Mouse (Mus musculus): ENCODE measurements around the gene Nmnat3. TPM values are rescaled to one million over a fixed set of nuclear protein-coding genes. Genes with fewer than 3 reads are reported as not detected.

The Nmnat3 gene
- total and polyA plus RNA-seq, 3 experiments = 8.1 to 9.3 (median 9.2) TPM

DNA sequence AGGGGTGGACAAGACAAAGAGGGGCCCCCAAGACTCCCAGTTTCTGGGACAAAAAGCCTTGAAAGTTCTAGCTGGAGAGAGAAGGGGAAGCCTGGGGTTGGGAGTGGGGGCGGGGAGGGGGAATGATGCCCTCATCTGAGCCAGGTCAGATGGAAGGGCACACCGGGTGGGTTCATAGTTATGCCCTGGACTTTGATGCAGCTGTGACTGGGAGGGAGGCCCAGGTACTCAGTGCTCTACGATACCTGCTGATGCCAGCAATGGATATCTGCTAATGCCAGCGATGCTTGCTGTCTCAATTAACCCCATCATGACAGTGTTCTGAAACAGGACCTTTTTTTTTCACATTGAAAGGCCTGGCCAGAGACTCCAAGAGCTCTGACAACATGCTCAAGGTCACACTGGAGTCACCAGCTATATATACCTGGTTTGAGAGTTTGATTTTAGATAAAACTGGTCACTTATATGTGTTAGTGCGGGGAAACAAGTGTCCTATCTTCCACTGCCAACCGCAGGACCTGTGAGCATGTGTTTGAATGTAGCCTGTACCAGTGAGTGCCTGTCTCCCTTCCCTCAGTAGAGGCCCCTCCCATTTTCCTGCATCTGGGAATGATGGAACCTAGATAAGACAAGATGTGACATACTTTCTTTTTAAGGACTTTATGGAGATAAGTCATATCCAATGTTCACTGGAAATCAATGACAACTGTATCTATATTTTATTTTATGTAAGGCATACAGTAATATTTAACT lies 25.6 kb downstream of the Nmnat3 start:
- TF ChIP-seq TBP (conservative IDR thresholded peaks at IDR 0.05; ENCODE audit: low read depth, low read length) (no peak), PAX5 (IDR thresholded peaks at IDR 0.05; ENCODE audit: low read length) (no peak), MXI1 (IDR thresholded peaks at IDR 0.05; ENCODE audit: low read depth, low read length) (no peak), KAT2A (IDR thresholded peaks at IDR 0.05; ENCODE audit: insufficient replicate concordance, low read length) (no peak)
- Histone ChIP-seq H3K27ac (ENCODE audit: insufficient read depth, low read depth) (no peak overlapping the region), H3K79me2 (replicated peaks; ENCODE audit: control insufficient read depth, extremely low read depth, insufficient read depth, poor library complexity, severe bottlenecking) (no peaks in the 10 kb centered on the region), H3K9ac (ENCODE audit: insufficient read depth, low read depth) (no peak overlapping the region), H3K27me3 (replicated peaks) (no peaks in the 10 kb centered on the region), H3K4me3 (replicated peaks in 1 of 3; ENCODE audit: low read depth in 2 of 3, low read length in 2 of 3, poor library complexity in 1 of 3) (no peak overlapping the region), H3K4me1 (ENCODE audit: control insufficient read depth in 1 of 2, insufficient read depth in 2 of 2) (no peaks in the 10 kb centered on the region), H3K9me3 (replicated peaks; ENCODE audit: low read length) (peaks cover 2% of the 10 kb centered on the region), H3K36me3 (replicated peaks in 1 of 2; ENCODE audit: control insufficient read depth in 1 of 2, insufficient read depth in 1 of 2, low read length in 1 of 2) (peaks cover 7 to 82% of the 10 kb centered on the region in 2 experiments), H3K4me2 (ENCODE audit: insufficient read depth, low read depth, poor library complexity, severe bottlenecking) (no peak overlapping the region)
- dilution Hi-C loops (cut with MboI; ENCODE audit: extremely low pct_ligation_motif_present, extremely low pct_unique_long_range_greater_than_20kb, low sequenced_read_pairs) (no loop called here), in situ Hi-C loops (cut with MboI; ENCODE audit: low pct_ligation_motif_present, low pct_unique_long_range_greater_than_20kb, low sequenced_read_pairs) (no loop called here)
- no peak for DNase-seq (ENCODE audit: extremely low read depth)

DNA sequence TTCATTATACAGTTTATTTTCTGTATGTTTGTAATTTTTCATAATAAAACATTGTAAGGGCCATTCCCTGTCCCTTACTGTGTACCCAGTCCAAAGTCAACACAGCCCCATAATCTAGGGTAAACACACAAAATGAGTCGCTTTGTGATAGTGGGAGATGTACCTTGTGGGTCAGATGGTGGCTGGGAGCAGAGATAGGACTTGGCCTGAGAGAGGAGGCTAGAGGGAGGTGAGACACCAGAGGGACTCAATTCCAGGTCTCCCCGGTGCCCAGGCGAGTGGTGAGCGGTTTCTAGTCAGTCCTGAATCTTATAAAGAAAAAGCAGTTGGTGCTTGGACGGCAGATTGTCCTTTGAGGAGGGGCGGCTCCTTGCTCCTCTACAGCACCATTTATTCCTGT lies 26.4 kb downstream of the Nmnat3 start:
- H3K9me3 ChIP-seq (replicated peaks; ENCODE audit: low read length) = peaks cover 2% of the 10 kb centered on the region
- no peak overlapping the region for H3K4me2 ChIP-seq (ENCODE audit: insufficient read depth, low read depth, poor library complexity, severe bottlenecking)
- no peak overlapping the region for H3K9ac ChIP-seq (ENCODE audit: insufficient read depth, low read depth)
- H3K36me3 ChIP-seq (replicated peaks in 1 of 2; ENCODE audit: control insufficient read depth in 1 of 2, insufficient read depth in 1 of 2, low read length in 1 of 2) = peaks cover 7 to 80% of the 10 kb centered on the region in 2 experiments
- in situ Hi-C loops (cut with MboI; ENCODE audit: low pct_ligation_motif_present, low pct_unique_long_range_greater_than_20kb, low sequenced_read_pairs) = no loop called here
- no peaks in the 10 kb centered on the region for H3K79me2 ChIP-seq (replicated peaks; ENCODE audit: control insufficient read depth, extremely low read depth, insufficient read depth, poor library complexity, severe bottlenecking)
- no peak overlapping the region for H3K4me3 ChIP-seq (replicated peaks in 1 of 3; ENCODE audit: low read depth in 2 of 3, low read length in 2 of 3, poor library complexity in 1 of 3)
- dilution Hi-C loops (cut with MboI; ENCODE audit: extremely low pct_ligation_motif_present, extremely low pct_unique_long_range_greater_than_20kb, low sequenced_read_pairs) = no loop called here
- TF ChIP-seq SIN3A (IDR thresholded peaks at IDR 0.05; ENCODE audit: low read length) (no peak), HCFC1 (IDR thresholded peaks at IDR 0.05; ENCODE audit: low read depth, low read length) (no peak), MAZ (IDR thresholded peaks at IDR 0.05; ENCODE audit: low read depth, low read length) (no peak), NELFE (IDR thresholded peaks at IDR 0.05; ENCODE audit: low read depth, low read length) (no peak), NRF1 (IDR thresholded peaks at IDR 0.05; ENCODE audit: low read depth, low read length) (no peak), ELF1 (IDR thresholded peaks at IDR 0.05; ENCODE audit: low read depth, low read length) (no peak), USF1 (IDR thresholded peaks at IDR 0.05; ENCODE audit: low read depth, low read length) (no peak), ZC3H11A (IDR thresholded peaks at IDR 0.05; ENCODE audit: low read depth, low read length) (no peak)
- no peaks in the 10 kb centered on the region for H3K27me3 ChIP-seq (replicated peaks)
- no peak for DNase-seq (ENCODE audit: extremely low read depth)
- no peak overlapping the region for H3K27ac ChIP-seq (ENCODE audit: insufficient read depth, low read depth)
- H3K4me1 ChIP-seq (ENCODE audit: control insufficient read depth in 1 of 2, insufficient read depth in 2 of 2) = no peaks in the 10 kb centered on the region

DNA sequence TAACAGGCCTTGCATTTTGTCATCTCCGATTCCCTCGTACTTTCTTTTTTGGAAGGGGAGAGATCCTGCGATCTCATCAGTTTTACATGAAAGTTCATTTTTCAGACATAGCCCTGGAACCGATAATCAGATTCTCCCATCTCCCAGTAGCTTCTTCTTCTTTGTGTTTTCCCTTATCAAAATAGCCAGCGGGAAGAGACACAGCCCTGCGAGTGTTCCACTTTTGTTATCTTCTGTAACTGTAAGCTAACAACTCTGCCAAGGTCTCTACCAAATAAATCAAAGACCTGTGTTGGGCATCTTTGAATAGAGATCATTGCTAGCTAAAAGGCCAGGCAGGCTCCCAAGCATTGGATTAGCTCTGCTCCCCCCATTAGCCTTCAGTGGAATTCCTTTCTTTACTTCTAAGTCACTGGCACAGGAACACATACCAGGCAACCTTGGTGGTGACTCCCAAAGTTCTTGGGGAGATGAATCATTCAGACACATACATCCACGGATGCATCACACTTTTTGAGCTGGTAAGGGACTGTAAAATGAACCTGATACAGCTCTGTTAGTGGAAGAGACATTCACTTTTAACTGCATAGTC lies 26.9 kb downstream of the Nmnat3 start:
- in situ Hi-C loops (cut with MboI; ENCODE audit: low pct_ligation_motif_present, low pct_unique_long_range_greater_than_20kb, low sequenced_read_pairs) (no loop called here), dilution Hi-C loops (cut with MboI; ENCODE audit: extremely low pct_ligation_motif_present, extremely low pct_unique_long_range_greater_than_20kb, low sequenced_read_pairs) (no loop called here)
- Histone ChIP-seq H3K9ac (ENCODE audit: insufficient read depth, low read depth) (no peak overlapping the region), H3K27ac (ENCODE audit: insufficient read depth, low read depth) (no peak overlapping the region), H3K36me3 (replicated peaks in 1 of 2; ENCODE audit: control insufficient read depth in 1 of 2, insufficient read depth in 1 of 2, low read length in 1 of 2) (peaks cover 7 to 85% of the 10 kb centered on the region in 2 experiments), H3K4me1 (ENCODE audit: control insufficient read depth in 1 of 2, insufficient read depth in 2 of 2) (no peaks in the 10 kb centered on the region), H3K27me3 (replicated peaks) (no peaks in the 10 kb centered on the region), H3K4me3 (replicated peaks in 1 of 3; ENCODE audit: low read depth in 2 of 3, low read length in 2 of 3, poor library complexity in 1 of 3) (no peak overlapping the region), H3K9me3 (replicated peaks; ENCODE audit: low read length) (peaks cover 2% of the 10 kb centered on the region), H3K4me2 (ENCODE audit: insufficient read depth, low read depth, poor library complexity, severe bottlenecking) (no peak overlapping the region), H3K79me2 (replicated peaks; ENCODE audit: control insufficient read depth, extremely low read depth, insufficient read depth, poor library complexity, severe bottlenecking) (no peaks in the 10 kb centered on the region)
- TF ChIP-seq ZMIZ1 (IDR thresholded peaks at IDR 0.05; ENCODE audit: low read depth, low read length) = no peak
- no peak for DNase-seq (ENCODE audit: extremely low read depth)

Measured in CH12.LX (cell line).